Mouse (Mus musculus) cerebellum, postnatal 14 days (tissue): ENCODE data around the gene Susd1.
A peak's percentile ranks its signal among the peaks of the same experiment; 100 is the strongest.

Experiments used
- DNase-seq, 2 experiments: peaks; one replicate each; pipeline ENCODE4 v3.0.0; 2021; ENCODE audit warnings: mixed read lengths in 2 of 2

The Susd1 gene

DNA sequence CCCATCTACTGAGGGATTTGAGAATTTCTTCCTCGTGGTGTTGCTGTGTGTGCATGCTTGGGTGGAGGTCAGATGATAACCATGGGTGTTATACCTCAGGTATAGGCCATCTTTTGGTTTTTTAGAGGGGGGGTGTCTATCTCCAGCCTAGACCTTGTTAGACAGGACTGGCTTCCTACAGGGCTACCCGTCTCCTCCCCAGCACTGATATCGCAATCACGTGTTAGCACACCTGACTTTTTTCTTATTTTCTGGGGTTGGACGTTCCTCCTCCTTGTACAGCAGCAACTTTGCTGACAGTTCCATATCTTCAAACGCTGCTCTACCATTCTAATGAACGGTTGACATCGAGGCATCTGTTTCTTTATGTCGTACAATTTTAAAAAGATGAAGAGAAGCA is 160.5 kb downstream of the Susd1 start:
- DNase-seq: no peak

- peak; percentile 61 to 71 for DNase-seq
Measured at GRCm38 (mm10) chr4:59275956-59276355, 162.5 kb downstream of the Susd1 start.

GRCm38 (mm10) chr4:59275494-59275893 is 162.9 kb downstream of the Susd1 start:
- DNase-seq: no peak

- no peak for DNase-seq
Measured at GRCm38 (mm10) chr4:59274136-59274535, 164.3 kb downstream of the Susd1 start.

GRCm38 (mm10) chr4:59273342-59273741 is 165.1 kb downstream of the Susd1 start:
- peak; percentile 41 to 60 for DNase-seq

DNA sequence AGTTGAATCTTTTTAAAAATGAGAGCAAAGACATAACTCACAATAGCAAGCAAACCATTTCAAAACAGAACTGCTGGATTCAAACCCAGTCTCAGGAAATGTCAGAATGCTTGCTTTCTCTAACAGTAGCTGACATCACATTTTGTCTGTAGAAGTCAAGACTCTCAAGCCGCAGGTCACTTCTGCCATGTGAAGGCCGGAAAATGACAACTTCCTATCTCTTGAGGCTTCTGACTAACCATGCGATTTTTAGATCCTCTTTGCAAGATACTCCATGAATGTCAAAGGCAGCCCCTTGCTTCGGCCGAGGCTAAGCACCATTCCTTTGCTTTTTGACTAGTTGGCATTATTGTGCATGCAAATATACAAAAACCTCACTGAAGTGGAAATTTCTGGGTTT is 172.8 kb downstream of the Susd1 start:
- DNase-seq: no peak

DNA sequence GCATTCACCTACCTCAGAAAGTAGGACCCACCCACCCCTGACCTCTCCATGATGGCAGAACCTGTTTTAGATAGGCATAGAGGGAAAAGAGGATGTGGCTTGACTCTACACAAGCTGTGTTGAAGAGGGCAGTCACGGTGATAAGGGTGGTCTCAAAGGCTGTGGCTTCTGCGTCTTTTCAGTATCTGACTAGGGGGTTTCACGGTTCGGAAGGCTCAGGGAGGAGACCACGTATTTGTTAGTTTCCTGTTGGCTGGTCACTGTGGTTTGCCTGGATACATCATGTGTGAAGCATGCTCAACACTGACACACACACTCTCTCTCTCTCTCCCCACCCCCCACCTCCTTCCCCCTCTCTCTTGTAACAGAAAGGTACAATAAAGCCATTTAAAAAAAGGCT is 173.3 kb downstream of the Susd1 start:
- DNase-seq: no peak
